22 mouse cellular contexts compared by ENCODE assay signal in the genomic region with DNA sequence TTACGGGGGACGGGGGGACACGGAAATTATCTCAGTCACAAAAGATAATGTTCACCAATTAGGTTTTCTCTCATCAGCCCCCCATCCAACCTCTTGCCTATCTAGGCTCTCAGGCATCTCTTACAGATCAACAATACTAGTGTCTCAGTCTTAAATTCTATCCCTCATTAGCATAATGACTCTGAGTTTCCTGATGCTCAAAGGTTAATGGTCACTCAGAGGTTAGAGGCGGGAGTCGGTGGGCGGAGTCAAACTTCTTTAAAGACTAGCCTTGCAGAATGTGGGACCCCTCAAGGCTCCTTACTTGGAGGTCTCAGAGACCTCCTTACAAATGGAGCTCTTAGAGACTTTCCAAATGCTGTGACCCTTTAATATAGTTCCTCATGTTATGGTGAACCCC. TPM values are rescaled to one million over a fixed set of nuclear protein-coding genes. Genes with fewer than 3 reads are reported as not detected.
DNase-seq lines count a peak whose midpoint lies in the region; ATAC-seq and TF ChIP-seq lines count a peak whose summit lies in the region.
"Had no signal": no experiment of that assay in that cellular context is flagged by ENCODE, and none has a peak within 500 bp of the region (broad histone marks: within the 10 kb centered on the region; RNA-seq: fewer than 3 reads in every experiment).

No protein-coding gene starts in this region.

- no peak for TF ChIP-seq CTCF in kidney, adult 2 months (conservative IDR thresholded peaks at IDR 0.05; ENCODE audit: insufficient read depth, insufficient read length, low read depth, low read length)

- 62% methylated on average over 6 of the region's 6 CpGs for WGBS in kidney, adult 2 months
- WGBS in kidney, embryonic 15.5 days: 87% methylated on average over 6 of the region's 6 CpGs
- WGBS in kidney, embryonic 16.5 days: 84% methylated on average over 6 of the region's 6 CpGs

- H3K27me3 ChIP-seq in kidney, adult 2 months (replicated peaks; ENCODE audit: control insufficient read depth, insufficient read depth, low read length): no peaks in the 10 kb centered on the region
- H3K27me3 ChIP-seq in kidney, embryonic 15.5 days: no peaks in the 10 kb centered on the region; the same call in 1 of the 2 replicates
- no peaks in the 10 kb centered on the region for H3K27me3 ChIP-seq in kidney, embryonic 16.5 days (ENCODE audit: insufficient read depth, low read length)
- H3K27me3 ChIP-seq: CH12.LX had no signal

- peak overlapping the region; percentile 97 for H3K27ac ChIP-seq in kidney, adult 2 months (ENCODE audit: insufficient read depth, low read depth, low read length)
- no peak overlapping the region for H3K27ac ChIP-seq in kidney, embryonic 15.5 days
- no peak overlapping the region for H3K27ac ChIP-seq in kidney, embryonic 16.5 days (ENCODE audit: low read length)

- no peak overlapping the region for H3K4me3 ChIP-seq in kidney, adult 2 months (ENCODE audit: insufficient read depth, low read depth, low read length)
- H3K4me3 ChIP-seq in kidney, embryonic 15.5 days (replicated peaks): no peak overlapping the region
- H3K4me3 ChIP-seq in kidney, embryonic 16.5 days (ENCODE audit: low read length): no peak overlapping the region

- H3K36me3 ChIP-seq in kidney, adult 2 months (ENCODE audit: control insufficient read depth, insufficient read depth, low read length): no peaks in the 10 kb centered on the region
- H3K36me3 ChIP-seq in kidney, embryonic 15.5 days: no peaks in the 10 kb centered on the region
- H3K36me3 ChIP-seq in kidney, embryonic 16.5 days (ENCODE audit: insufficient read depth, low read length): no peaks in the 10 kb centered on the region
- H3K36me3 ChIP-seq: G1E had no signal

- H3K9ac ChIP-seq in kidney, embryonic 15.5 days: no peak overlapping the region
- no peak overlapping the region for H3K9ac ChIP-seq in kidney, embryonic 16.5 days (replicated peaks; ENCODE audit: low read length)

- H3K9me3 ChIP-seq in kidney, embryonic 15.5 days (replicated peaks): no peaks in the 10 kb centered on the region
- no peaks in the 10 kb centered on the region for H3K9me3 ChIP-seq in kidney, embryonic 16.5 days (ENCODE audit: low read length)
- H3K9me3 ChIP-seq: G1E had no signal

- H3K4me2 ChIP-seq in kidney, embryonic 15.5 days: no peak overlapping the region
- H3K4me2 ChIP-seq in kidney, embryonic 16.5 days (replicated peaks; ENCODE audit: low read depth, low read length): no peak overlapping the region

- H3K4me1 ChIP-seq in kidney, adult 2 months (ENCODE audit: control insufficient read depth, insufficient read depth, low read length): peaks cover 3% of the 10 kb centered on the region; the same call in 1 of the 2 replicates
- H3K4me1 ChIP-seq in kidney, embryonic 15.5 days: no peaks in the 10 kb centered on the region
- H3K4me1 ChIP-seq in kidney, embryonic 16.5 days (ENCODE audit: insufficient read depth, low read length): no peaks in the 10 kb centered on the region

- ATAC-seq in kidney, embryonic 15.5 days (replicated peaks; ENCODE audit: low FRiP score): no peak
- ATAC-seq in kidney, embryonic 16.5 days (ENCODE audit: low FRiP score, low TSS enrichment): no peak
- ATAC-seq: activated CD4-positive, CD25-positive, alpha-beta regulatory T cell, adult 4 months; CD4-positive, CD25-positive, alpha-beta regulatory T cell, adult 4 months; Patski had no signal

- TF ChIP-seq POLR2A in kidney, adult 2 months (IDR thresholded peaks at IDR 0.05; ENCODE audit: low read depth, low read length): no peak

- DNase-seq in heart, adult 11 months: peak; percentile 43
- no peak for DNase-seq in heart, postnatal 25 days (ENCODE audit: low spot score)
- peak; percentile 12 for DNase-seq in kidney, adult 11 months
- DNase-seq in kidney, postnatal 14 days: no peak
- peak; percentile 53 for DNase-seq in kidney, adult 2 months
- DNase-seq in kidney, adult 9 months: peak; percentile 64
- DNase-seq: adrenal gland, adult 2 months; adrenal gland, adult 8-10 months; adrenal gland, postnatal 10 days; adrenal gland, postnatal 14 days; adrenal gland, postnatal 25 days; adrenal gland, postnatal 36 days; B cell, adult 2 months; cerebellum, adult 11 months; cerebellum, adult 11-12 months had no signal

- intact Hi-C loops in heart, postnatal 25 days (cut with DNase I): no loop called here

RNA-seq across cellular contexts. Expression of gene B3gat2, which starts 8.0 kb away (rescaled TPM):
- total RNA-seq in heart, postnatal 25 days (2021): not detected
- 58.8 and 81.1 TPM in 2 replicates for polyA plus RNA-seq in kidney, adult 2 months (2012; rRNA removed)
- 8.8 and 9.5 TPM in 2 replicates for polyA plus RNA-seq in kidney, embryonic 15.5 days (2015; fragmentation: Nextera tagmentation; extraction: Ambion mirVana)
- polyA plus RNA-seq in kidney, embryonic 16.5 days (2015; fragmentation: Nextera tagmentation; extraction: Ambion mirVana): 11.1 and 12.5 TPM in 2 replicates
- total RNA-seq: adrenal gland, adult 2 months; adrenal gland, adult 8-10 months; adrenal gland, postnatal 10 days; adrenal gland, postnatal 14 days; adrenal gland, postnatal 25 days; adrenal gland, postnatal 36 days had no signal
- polyA plus RNA-seq: adrenal gland, adult 2 months had no signal

Comparison
In these comparisons a context has a peak if more than half of its experiments do, and no peak if none do; other contexts are left out.
1. DNase-seq: peak in heart, adult 11 months (single experiment), kidney, adult 11 months (single experiment), kidney, adult 2 months (single experiment) and kidney, adult 9 months (single experiment); none in heart, postnatal 25 days (single experiment) and kidney, postnatal 14 days (single experiment).